Mouse (Mus musculus) lung, postnatal 0 days (tissue): ENCODE data around the gene Hs2st1. TPM values are rescaled to one million over a fixed set of nuclear protein-coding genes. Genes with fewer than 3 reads are reported as not detected.

Experiments
- ATAC-seq: fragments of 200-750 bp; cut with Nextera tagmentation; 2 replicates; pipeline ENCODE4 v1.8.0; 2017; ENCODE audit warnings: moderate library complexity
- DNase-seq: peaks from one replicate; pipeline ENCODE4 v3.0.0-alpha.2; 2016; ENCODE audit warnings: low spot score
- H3K27ac ChIP-seq: fragments of 300-500 bp; sonication (generic); 2 replicates; pipeline ENCODE4 v1.5.1; 2014; ENCODE audit warnings: antibody characterized with exemption, mild to moderate bottlenecking, low read length, mixed read lengths
- H3K27me3 ChIP-seq: fragments of 300-500 bp; sonication (generic); replicated peaks from 2 replicates; pipeline ENCODE4 v1.6.1; 2014; ENCODE audit warnings: low read length, mixed read lengths; ENCODE audit not compliant: insufficient read depth
- H3K36me3 ChIP-seq: fragments of 300-500 bp; sonication (generic); 2 replicates; pipeline ENCODE4 v1.6.1; 2014; ENCODE audit warnings: low read length, mixed read lengths; ENCODE audit not compliant: insufficient read depth
- H3K4me1 ChIP-seq: fragments of 300-500 bp; sonication (generic); 2 replicates; pipeline ENCODE4 v1.6.1; 2014; ENCODE audit warnings: antibody characterized with exemption, low read depth, low read length, mixed read lengths; ENCODE audit not compliant: insufficient read depth
- H3K4me2 ChIP-seq: fragments of 300-500 bp; sonication (generic); replicated peaks from 2 replicates; pipeline ENCODE4 v1.6.1; 2014; ENCODE audit warnings: low read depth, mild to moderate bottlenecking, low read length, moderate library complexity, mixed read lengths
- H3K4me3 ChIP-seq: fragments of 300-500 bp; sonication (generic); 2 replicates; pipeline ENCODE4 v1.5.1; 2014; ENCODE audit warnings: low read depth, low read length
- H3K9ac ChIP-seq: fragments of 300-500 bp; sonication (generic); replicated peaks from 2 replicates; pipeline ENCODE4 v1.6.1; 2014; ENCODE audit warnings: low read depth, mild to moderate bottlenecking
- H3K9me3 ChIP-seq: fragments of 300-500 bp; sonication (generic); 2 replicates; pipeline ENCODE4 v1.6.1; 2016; ENCODE audit warnings: low read length, mixed read lengths
- CTCF ChIP-seq: IDR thresholded peaks from 2 replicates; pipeline ENCODE4 v1.5.1; 2016; ENCODE audit warnings: antibody characterized with exemption, mild to moderate bottlenecking
- EP300 ChIP-seq: IDR thresholded peaks from 2 replicates; pipeline ENCODE4 v1.6.1; 2016; ENCODE audit warnings: antibody characterized with exemption, mild to moderate bottlenecking, control low read depth
- WGBS: fragments of 180-500 bp; shearing (Covaris S2); extraction: QIAGEN DNeasy Blood & Tissue Kit; methylation state at CpG from one replicate; pipeline ENCODE4 v1.1.7; 2014; 5-methylcytosine and 5-hydroxymethylcytosine counted together
- polyA plus RNA-seq: library from polyadenylated mRNA; unstranded; fragments of >200 nt; fragmentation: Nextera tagmentation; extraction: Ambion mirVana; gene quantifications from 2 replicates; pipeline ENCODE4 v1.2.1, GENCODE M21; 2015

Gene Hs2st1
- polyA plus RNA-seq, 1 experiment from 2014 or later = 25.1 TPM

- Histone ChIP-seq H3K36me3 (no peaks in the 10 kb centered on the region), H3K27me3 (no peaks in the 10 kb centered on the region), H3K9ac (no peak overlapping the region), H3K4me2 (no peak overlapping the region), H3K4me3 (no peak overlapping the region), H3K4me1 (no peaks in the 10 kb centered on the region), H3K27ac (no peak overlapping the region), H3K9me3 (no peaks in the 10 kb centered on the region)
- TF ChIP-seq EP300 (no peak), CTCF (no peak)
- WGBS = 63% methylated on average over 2 of the region's 2 CpGs
- DNase-seq (no peak), ATAC-seq (no peak)
These were observed 81.2 kb downstream of the Hs2st1 start for GRCm38 (mm10) chr3:144488787-144489186.

DNA sequence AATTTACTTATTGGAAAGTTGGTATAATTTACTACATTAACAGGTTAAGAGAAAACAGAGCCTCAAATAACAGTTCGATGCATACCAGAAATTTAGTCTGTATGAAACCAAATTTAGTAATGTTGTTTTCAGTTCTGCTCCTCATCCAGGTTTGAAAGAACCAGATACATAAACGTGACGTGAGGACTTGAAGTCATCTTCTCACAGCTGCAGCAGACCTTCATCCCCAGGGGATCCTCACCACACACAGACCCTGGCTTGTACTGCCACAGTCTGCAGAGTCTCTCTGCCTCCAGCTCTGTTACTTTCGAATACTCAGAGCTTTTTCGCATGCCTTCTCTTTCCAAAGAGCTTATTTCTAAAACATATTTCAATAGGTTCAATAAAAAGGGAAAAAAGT lies 89.4 kb downstream of the Hs2st1 start:
- Histone ChIP-seq H3K36me3 (no peaks in the 10 kb centered on the region), H3K4me3 (no peak overlapping the region), H3K9ac (no peak overlapping the region), H3K9me3 (no peaks in the 10 kb centered on the region), H3K4me1 (no peaks in the 10 kb centered on the region), H3K27me3 (no peaks in the 10 kb centered on the region), H3K27ac (no peak overlapping the region), H3K4me2 (no peak overlapping the region)
- ATAC-seq (no peak), DNase-seq (no peak)
- TF ChIP-seq CTCF (no peak), EP300 (no peak)
- WGBS = 87% methylated on average over 5 of the region's 5 CpGs

DNA sequence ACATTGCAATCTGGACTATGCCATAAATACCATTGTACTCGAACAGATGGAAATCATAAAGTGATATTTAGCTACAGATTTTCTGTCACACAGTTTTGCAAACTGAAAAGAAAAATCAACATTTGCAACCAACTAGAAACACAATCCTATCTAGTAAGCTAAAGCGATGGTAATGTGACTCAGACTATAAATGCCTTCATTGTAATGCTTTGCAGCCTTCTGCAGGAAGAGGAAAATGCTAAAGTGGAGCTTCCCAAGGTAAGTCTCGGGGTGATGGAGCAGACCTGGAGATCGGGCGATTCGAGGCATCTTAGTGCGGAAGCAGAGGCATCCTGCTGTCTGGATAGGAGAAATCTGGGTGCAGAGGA lies 91.6 kb downstream of the Hs2st1 start:
- Histone ChIP-seq H3K4me3 (no peak overlapping the region), H3K27me3 (no peaks in the 10 kb centered on the region), H3K4me1 (no peaks in the 10 kb centered on the region), H3K9me3 (no peaks in the 10 kb centered on the region), H3K36me3 (no peaks in the 10 kb centered on the region), H3K4me2 (no peak overlapping the region), H3K9ac (no peak overlapping the region), H3K27ac (no peak overlapping the region)
- TF ChIP-seq EP300 (no peak), CTCF (no peak)
- 91% methylated on average over 7 of the region's 7 CpGs for WGBS
- DNase-seq = no peak
- no peak for ATAC-seq

- H3K4me2 ChIP-seq = no peak overlapping the region
- H3K27ac ChIP-seq = no peak overlapping the region
- H3K36me3 ChIP-seq = no peaks in the 10 kb centered on the region
- H3K4me3 ChIP-seq = no peak overlapping the region
- H3K4me1 ChIP-seq = no peaks in the 10 kb centered on the region
- H3K9me3 ChIP-seq = no peaks in the 10 kb centered on the region
- DNase-seq (no peak), ATAC-seq (no peak)
- H3K9ac ChIP-seq = no peak overlapping the region
- no peaks in the 10 kb centered on the region for H3K27me3 ChIP-seq
- TF ChIP-seq CTCF = no peak
- no peak for TF ChIP-seq EP300
- 90% methylated on average over 12 of the region's 12 CpGs for whole genome bisulfite sequencing
These were observed 92.1 kb downstream of the Hs2st1 start for GRCm38 (mm10) chr3:144477707-144478426.

- 83% methylated on average over 5 of the region's 5 CpGs for WGBS
- Histone ChIP-seq H3K9me3 (no peaks in the 10 kb centered on the region), H3K27me3 (no peaks in the 10 kb centered on the region), H3K36me3 (no peaks in the 10 kb centered on the region), H3K4me1 (no peaks in the 10 kb centered on the region), H3K4me2 (no peak overlapping the region), H3K4me3 (no peak overlapping the region), H3K27ac (no peak overlapping the region), H3K9ac (no peak overlapping the region)
- DNase-seq (no peak), ATAC-seq (no peak)
- TF ChIP-seq EP300 (no peak), CTCF (no peak)
These were observed 94.1 kb downstream of the Hs2st1 start for GRCm38 (mm10) chr3:144475891-144476290.

- H3K36me3 ChIP-seq = no peaks in the 10 kb centered on the region
- H3K27ac ChIP-seq = no peak overlapping the region
- no peak for TF ChIP-seq EP300
- no peak for TF ChIP-seq CTCF
- 58% methylated on average over 5 of the region's 5 CpGs for WGBS
- no peak overlapping the region for H3K4me2 ChIP-seq
- no peaks in the 10 kb centered on the region for H3K9me3 ChIP-seq
- no peak overlapping the region for H3K4me3 ChIP-seq
- H3K4me1 ChIP-seq = no peaks in the 10 kb centered on the region
- no peak for DNase-seq
- ATAC-seq = no peak
- no peaks in the 10 kb centered on the region for H3K27me3 ChIP-seq
- no peak overlapping the region for H3K9ac ChIP-seq
These were observed 95.3 kb downstream of the Hs2st1 start for GRCm38 (mm10) chr3:144474726-144475125.

- Histone ChIP-seq H3K4me1 (no peaks in the 10 kb centered on the region), H3K27ac (no peak overlapping the region), H3K4me2 (no peak overlapping the region), H3K36me3 (no peaks in the 10 kb centered on the region), H3K27me3 (no peaks in the 10 kb centered on the region), H3K9me3 (no peaks in the 10 kb centered on the region), H3K4me3 (no peak overlapping the region), H3K9ac (no peak overlapping the region)
- TF ChIP-seq EP300 (no peak), CTCF (no peak)
- no peak for ATAC-seq
- no peak for DNase-seq
- WGBS = 81% methylated on average over 3 of the region's 3 CpGs
These were observed 98.0 kb downstream of the Hs2st1 start for GRCm38 (mm10) chr3:144471954-144472353.
